Mouse (Mus musculus) gastrocnemius, adult 8-10 months (tissue): ENCODE results near the gene Syncrip. TPM values are rescaled to one million over a fixed set of nuclear protein-coding genes. Genes with fewer than 3 reads are reported as not detected.

ENCODE experiments used
- DNase-seq, 2 experiments: peaks; one replicate each; pipeline ENCODE4 v3.0.0; 2022; ENCODE audit warnings: low spot score in 2 of 2
- total RNA-seq, 4 experiments: library from RNA; stranded (reverse); gene quantifications; 2 replicates each; pipeline ENCODE4 v1.2.4; 2022

Gene Syncrip
- total RNA-seq = 10 to 100 TPM; 52.7 to 75.6 (median 65.9) TPM

DNA sequence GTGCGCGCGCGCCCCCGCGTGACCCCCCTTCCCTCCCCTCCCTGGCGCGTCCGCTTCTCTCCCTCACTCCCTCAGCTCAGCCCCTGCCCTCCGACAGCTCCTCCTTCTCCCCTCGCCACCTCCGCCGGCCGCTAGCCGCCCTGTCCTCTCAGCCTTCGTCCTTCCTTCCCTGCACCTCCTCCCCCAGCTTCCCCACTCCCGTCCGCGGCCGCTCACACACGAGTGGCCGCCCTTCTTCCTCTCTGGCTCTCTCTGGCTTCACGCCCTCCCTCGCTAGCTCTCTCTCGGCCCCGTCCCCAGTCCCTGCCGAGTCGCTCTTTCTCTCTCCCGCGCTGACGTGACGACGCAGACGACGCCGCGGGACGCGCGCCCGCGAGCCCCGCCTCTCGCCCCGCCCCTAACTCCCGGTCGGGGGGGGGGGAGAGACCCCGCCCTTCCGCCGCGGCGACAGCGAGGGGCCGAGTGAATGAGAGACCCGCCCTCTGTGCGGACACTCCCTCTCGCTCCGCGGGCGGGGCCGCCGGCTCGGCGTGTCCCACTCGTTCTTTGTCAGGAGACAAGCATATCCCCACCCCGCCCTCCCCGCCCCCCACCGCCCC is at the start of gene Syncrip:
Gene Syncrip, minus strand, starts transcription at position 345 of the 599 bp plus-strand sequence.
- DNase-seq = peak; percentile 89 to 91

DNA sequence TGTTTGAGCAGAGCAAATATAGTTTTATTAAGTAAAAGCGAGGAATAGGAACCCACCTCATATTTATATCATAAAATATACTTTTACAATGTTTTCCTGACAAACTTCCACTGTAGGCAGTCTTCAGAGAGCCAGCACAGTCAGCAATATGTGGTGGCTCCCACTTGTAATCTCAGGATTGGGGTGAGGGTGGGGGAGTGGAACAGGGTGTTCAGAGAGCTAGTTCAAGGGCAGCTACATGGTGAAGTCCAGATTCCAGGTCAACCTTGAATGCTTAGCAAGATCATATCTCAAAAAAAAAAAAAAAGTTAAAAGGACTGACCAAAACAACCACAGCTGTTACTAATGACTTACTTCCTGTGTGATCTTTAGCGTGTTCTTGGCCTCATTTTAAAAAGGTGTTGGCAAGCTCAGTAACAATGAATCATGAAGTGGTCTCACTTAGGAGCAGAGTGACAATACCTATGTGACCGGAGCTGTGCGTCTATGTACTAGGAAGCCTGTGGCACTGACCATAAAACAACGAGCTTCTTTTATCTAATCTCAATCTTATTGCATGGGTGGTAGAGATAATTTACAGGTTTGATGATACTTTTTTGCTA is 47.7 kb upstream of the Syncrip start:
- DNase-seq = no peak

GRCm38 (mm10) chr9:88529571-88529970 is 47.2 kb upstream of the Syncrip start:
- DNase-seq = no peak

DNA sequence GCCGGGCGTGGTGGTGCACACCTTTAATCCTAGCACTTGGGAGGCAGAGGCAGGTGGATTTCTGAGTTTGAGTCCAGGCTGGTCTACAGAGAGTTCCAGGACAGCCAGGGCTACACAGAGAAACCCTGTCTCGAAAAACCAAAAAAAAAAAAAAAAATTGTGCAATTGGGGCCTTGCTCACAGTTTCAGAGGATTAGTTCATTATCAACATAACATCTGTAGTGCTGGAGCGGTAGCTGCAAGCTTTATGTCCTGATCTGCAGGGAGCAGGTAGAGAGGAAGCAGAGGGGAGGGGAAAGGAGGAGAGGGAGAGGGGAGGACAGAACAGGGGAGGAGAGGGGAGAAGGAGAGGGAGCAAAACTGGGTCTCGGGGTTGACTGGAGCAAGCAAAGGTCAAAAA is 46.4 kb upstream of the Syncrip start:
- no peak for DNase-seq

DNA sequence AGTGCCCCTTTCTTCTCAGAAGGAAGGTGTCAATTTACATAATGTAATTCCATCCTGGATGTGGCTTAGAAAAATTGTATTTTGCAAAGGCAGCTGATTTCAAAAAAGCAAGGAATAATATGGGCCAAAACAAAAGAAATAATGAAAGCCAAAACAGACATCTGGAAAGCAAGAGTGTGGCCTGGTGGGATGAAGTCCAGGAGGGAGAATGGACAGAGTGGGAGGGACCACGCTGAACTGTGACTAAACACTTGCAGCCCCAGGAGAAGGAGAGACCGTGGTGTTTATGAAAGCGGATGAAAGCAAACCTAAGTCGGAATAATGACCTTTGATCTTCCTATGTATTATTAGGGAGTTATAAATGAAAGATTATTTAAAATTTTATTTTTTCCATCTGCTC is 45.6 kb upstream of the Syncrip start:
- DNase-seq = peak; percentile 10 to 11

GRCm38 (mm10) chr9:88525341-88525740 is 43.0 kb upstream of the Syncrip start:
- no peak for DNase-seq

- DNase-seq = no peak
These were observed 42.4 kb upstream of the Syncrip start for GRCm38 (mm10) chr9:88524796-88525195.

GRCm38 (mm10) chr9:88524367-88524766 is 42.0 kb upstream of the Syncrip start:
- no peak for DNase-seq

DNA sequence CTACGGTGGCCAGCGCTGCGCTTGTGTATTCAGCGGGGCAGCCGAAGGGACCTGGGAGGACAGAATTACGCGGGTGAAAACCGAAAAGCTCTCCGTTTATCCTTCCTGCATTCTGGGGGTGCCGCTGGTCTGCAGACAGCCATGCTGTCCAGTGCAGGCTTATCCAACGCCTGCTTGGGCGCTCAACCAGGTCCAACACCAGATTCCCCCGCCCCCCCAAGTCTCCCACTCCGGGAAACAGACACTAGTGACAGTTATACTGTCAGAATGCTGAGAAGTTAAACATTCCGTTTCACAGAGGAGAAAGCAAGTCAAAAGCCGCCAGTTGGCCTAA is 40.9 kb upstream of the Syncrip start:
- DNase-seq = no peak

DNA sequence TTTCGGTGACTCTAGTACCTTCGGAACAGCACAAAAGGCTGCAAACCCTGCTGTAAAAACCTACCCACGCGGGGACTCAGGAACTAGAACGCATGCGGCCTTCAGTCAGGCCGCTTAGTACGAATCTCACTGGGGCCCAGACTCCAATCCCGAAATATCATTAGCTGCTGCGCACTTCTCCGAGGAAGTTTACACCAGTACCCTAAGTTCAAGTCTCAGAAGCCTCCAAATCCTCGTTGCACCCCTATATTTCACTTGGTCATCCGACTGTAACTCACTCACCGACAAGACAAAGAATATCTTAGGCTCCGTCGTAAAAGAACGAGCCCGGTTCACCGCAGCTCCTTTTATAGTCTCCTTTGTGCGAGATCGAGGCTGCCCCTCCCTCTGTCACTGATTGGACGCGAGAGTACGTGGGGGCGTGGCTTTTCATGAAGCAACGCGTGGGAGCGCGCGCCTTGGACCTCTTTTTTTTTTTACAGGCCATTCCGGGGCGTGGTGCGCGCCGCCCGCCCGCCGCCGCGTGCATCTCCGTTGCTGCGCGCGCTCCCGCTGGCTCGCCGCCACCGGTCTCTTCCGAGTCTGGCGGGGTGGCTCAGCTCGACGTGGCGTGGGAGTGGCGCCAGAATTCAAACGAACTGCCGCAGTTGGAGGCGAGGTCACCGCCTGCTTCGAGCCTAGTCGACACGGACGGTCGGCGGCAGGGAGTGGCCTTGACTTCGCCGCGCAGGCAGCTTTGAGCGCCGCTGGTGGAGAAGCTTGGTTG is 40.4 kb upstream of the Syncrip start:
- DNase-seq = peak; percentile 93 to 95

GRCm38 (mm10) chr9:88521961-88522568 is 39.7 kb upstream of the Syncrip start:
- DNase-seq = no peak

GRCm38 (mm10) chr9:88520849-88521483 is 38.6 kb upstream of the Syncrip start:
- DNase-seq = no peak

DNA sequence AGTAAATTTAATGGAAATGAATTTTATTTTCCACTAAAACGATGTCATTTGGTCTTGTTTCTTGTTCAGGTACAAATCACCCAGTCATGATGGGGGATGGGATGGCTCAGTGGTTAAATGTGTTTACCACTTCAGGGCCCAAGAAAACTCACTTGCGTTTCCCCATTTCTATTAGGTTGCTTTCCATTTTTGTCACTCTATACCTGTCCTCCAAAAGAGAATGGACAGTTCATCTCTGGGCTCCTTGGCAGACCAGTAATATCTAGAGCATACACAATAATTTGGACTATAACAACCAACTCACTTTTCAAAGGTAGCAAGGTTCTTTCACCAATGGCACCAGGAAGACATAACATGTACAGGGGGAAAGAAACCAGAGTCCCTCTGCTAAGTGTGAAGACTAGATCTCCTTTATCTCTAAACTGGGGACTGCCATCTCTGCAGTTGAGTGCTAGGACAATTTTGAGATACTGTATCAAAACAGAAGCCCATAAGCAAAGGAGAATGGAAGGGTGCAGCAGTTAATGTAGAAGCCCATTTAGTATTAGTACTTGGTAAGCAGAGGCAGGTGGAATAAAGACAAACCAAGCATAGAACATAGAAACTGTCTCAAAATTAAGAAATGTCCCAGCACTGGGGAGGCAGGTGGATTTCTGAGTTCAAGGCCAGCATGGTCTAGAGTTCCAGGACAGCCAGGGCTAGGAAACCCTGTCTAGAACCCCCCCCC is 37.9 kb upstream of the Syncrip start:
- DNase-seq = no peak

GRCm38 (mm10) chr9:88519390-88520121 is 37.2 kb upstream of the Syncrip start:
- no peak for DNase-seq

DNA sequence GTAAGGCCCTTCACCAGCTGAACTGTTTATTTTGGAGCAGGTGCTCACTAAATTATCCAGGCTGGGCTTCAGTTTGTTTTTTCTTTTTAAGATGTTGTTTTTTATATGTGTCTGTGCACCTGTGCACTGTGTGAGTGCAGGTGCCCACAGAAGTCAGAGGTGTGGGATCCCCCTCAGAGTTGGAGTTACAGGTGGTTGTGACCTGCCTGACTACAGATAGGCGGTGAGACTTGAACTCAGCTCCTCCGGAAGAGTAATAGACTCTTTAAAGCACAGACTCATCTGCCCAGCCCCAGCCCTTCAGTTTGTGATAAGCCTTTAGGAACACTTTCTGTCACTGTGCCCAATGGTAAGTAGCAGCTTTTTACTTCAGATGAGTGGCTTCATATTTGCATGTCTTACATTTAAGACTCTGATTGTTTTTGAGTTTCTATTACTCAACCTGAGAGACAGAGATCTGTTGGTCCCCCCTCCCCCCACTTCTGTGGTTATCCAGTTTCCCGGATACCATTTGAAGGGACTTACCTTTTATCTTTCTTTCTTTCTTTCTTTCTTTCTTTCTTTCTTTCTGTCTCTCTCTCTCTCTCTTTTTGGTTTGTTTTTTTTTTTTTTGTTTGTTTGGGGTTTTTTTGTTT is 34.1 kb upstream of the Syncrip start:
- no peak for DNase-seq

DNA sequence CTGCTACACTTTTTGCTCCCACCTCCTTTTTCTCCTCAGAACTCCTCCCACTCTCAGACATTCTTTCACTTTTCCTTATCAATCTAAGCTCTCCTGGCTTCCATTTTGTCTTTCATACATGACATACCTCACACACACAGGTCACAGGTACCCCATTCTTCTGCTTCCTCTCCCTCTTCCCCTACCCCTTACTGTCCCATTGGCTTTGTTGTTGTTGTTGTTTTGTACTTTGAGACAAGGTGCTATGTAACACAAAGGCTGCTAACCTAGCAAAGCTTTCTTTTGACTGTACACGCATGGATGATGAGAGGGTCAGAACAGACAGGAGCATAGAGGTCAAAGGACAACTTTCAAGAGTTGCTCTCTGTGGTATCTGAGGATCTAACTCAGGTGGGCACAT is 33.2 kb upstream of the Syncrip start:
- DNase-seq = no peak

DNA sequence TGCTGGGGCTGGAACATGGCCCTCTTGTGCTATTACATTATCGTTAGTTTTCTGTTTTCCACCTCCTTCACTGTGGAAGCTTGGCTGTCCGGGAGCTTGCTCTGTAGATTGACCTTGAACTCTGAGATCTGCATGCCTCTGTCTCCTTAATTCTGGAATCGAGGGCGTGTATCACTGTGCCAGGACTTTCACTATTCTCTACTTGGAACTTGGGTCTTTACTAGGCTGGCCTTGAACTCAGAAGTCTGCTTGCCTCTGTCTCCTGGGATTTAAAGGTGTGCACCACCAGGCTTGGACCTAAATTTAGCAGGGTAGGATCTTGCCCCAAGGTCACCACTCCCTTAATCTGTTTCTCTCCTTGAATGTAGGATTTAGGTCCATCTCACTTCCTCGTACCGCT is 19.5 kb upstream of the Syncrip start:
- DNase-seq = no peak

- no peak for DNase-seq
These were observed 17.7 kb upstream of the Syncrip start for GRCm38 (mm10) chr9:88500112-88500511.

DNA sequence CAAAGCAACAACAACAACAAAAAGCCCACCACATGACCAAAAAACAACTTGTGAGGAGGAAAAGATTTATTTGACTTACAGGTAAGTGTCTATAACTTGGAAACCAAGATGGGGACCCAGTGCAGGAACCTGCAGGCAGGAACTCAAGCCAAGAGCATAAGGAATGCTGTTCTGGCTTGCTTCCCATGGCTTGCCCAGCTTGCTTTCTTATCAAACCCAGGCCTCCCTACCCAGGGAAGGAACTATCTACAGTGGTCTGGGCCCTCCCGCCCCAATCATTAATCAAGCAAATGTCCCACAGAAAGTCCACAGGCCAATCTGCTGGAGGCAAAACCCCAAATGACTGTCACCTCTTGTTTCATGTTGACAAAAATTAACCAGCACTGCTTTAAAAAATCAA is 10.1 kb upstream of the Syncrip start:
- no peak for DNase-seq

GRCm38 (mm10) chr9:88484531-88484930 is 2.2 kb upstream of the Syncrip start:
- no peak for DNase-seq
